Mouse (Mus musculus): Measurements from ENCODE around the gene Sbno1. TPM values are rescaled to one million over a fixed set of nuclear protein-coding genes. Genes with fewer than 3 reads are reported as not detected.
A peak's percentile ranks its signal among the peaks of the same experiment; 100 is the strongest.
"Not testable (repeated sequence)": the region's sequence is repeated elsewhere in the genome, so short reads cannot be mapped to it uniquely, and the experiment has no call there.

Gene Sbno1
- polyA plus RNA-seq, 1 experiment from 2014 or later = 88.6 TPM

DNA sequence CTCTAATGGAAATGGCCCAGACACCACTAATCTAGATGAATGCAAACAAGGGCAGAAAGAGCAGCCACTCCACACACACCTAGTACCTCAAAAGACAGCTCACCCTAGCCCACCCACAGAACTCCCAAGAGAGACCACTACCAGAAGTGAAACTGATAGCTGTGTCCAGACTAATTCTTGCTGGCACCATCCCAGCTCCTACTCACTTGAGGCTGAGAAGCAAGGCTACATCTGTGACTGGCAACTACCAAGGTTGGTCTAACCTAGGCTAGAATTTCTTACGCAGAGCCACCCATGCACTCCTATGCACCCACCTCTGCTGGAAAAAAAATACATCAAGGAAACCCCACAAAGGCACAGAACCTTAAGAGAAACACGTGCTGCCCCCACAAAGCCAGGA, 75.5 kb downstream of the Sbno1 start:
- TF ChIP-seq CTCF (IDR thresholded peaks at IDR 0.05; ENCODE audit: low read depth) = no peak
- Histone ChIP-seq H3K4me2 (peak overlapping the region; percentile 91; the same call in 1 of the 2 replicates), H3K27me3 (ENCODE audit: insufficient read depth, low read length) (no peaks in the 10 kb centered on the region), H3K4me1 (ENCODE audit: insufficient read depth) (peaks cover 10% of the 10 kb centered on the region), H3K4me3 (ENCODE audit: low read depth, low read length) (0 out of 2 replicates have a peak overlapping the region, but pooled peaks have one; percentile 97), H3K9me3 (ENCODE audit: low read depth, low read length) (no peaks in the 10 kb centered on the region), H3K27ac (ENCODE audit: low read depth) (peak overlapping the region; percentile 98; the same call in 1 of the 2 replicates), H3K9ac (no peak overlapping the region), H3K36me3 (ENCODE audit: insufficient read depth) (peaks cover 45% of the 10 kb centered on the region)
- DNase-seq (no peak), ATAC-seq (ENCODE audit: insufficient read depth) (no peak)
- 82% methylated on average over 2 of the region's 2 CpGs for WGBS

DNA sequence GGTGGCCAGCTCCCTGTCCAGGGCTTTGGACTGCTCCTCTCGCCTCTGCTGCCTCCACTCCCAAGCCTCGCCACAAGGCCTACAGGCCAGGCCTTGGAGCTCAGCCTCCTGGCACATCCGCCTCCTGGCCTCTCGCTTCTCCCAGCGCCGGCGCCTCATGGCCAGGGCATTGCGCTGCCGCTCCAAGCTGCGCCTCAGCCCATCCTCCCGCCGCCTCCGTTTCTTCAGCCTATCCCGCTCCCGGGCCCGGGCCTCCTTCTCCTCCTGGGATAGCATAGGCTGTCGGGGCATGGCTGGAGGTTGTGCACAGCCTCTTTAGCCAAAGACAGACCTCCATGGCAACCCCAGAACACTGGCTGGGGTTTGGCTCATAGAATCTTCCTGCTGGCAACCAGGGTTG, 76.6 kb downstream of the Sbno1 start:
- H3K27me3 ChIP-seq (ENCODE audit: insufficient read depth, low read length) = no peaks in the 10 kb centered on the region
- DNase-seq (no peak), ATAC-seq (ENCODE audit: insufficient read depth) (no peak)
- peaks cover 10% of the 10 kb centered on the region for H3K4me1 ChIP-seq (ENCODE audit: insufficient read depth)
- no peak overlapping the region for H3K4me2 ChIP-seq
- no peak overlapping the region for H3K9ac ChIP-seq
- no peak for TF ChIP-seq CTCF (IDR thresholded peaks at IDR 0.05; ENCODE audit: low read depth)
- 86% methylated on average over 17 of the region's 17 CpGs for WGBS
- H3K4me3 ChIP-seq (ENCODE audit: low read depth, low read length) = no peak overlapping the region
- H3K9me3 ChIP-seq (ENCODE audit: low read depth, low read length) = no peaks in the 10 kb centered on the region
- H3K27ac ChIP-seq (ENCODE audit: low read depth) = no peak overlapping the region
- H3K36me3 ChIP-seq (ENCODE audit: insufficient read depth) = peaks cover 56% of the 10 kb centered on the region

DNA sequence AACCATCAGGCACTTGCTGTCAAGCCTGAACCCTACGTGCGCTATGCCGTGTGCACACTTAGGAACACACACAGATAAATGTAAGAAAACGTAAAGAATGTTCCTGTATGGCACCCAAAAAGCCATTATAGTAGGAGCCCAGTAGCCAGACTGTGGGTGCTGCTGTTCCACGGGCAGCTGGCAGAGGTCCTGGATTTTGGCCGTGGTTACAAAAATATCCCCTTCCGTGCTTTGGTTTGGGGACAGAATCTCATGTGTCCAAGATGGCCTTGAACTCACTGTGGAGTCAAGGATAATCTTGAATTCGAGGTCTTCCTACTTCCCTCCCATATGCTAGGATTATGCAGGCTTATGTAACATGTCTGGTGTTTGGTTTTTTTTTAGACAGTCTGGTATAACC, 82.9 kb downstream of the Sbno1 start:
- no peak for TF ChIP-seq CTCF (IDR thresholded peaks at IDR 0.05; ENCODE audit: low read depth)
- H3K9me3 ChIP-seq (ENCODE audit: low read depth, low read length) = no peaks in the 10 kb centered on the region
- no peak overlapping the region for H3K4me2 ChIP-seq
- ATAC-seq (ENCODE audit: insufficient read depth) (no peak), DNase-seq (no peak)
- no peak overlapping the region for H3K27ac ChIP-seq (ENCODE audit: low read depth)
- WGBS = 68% methylated on average over 8 of the region's 8 CpGs
- no peak overlapping the region for H3K4me3 ChIP-seq (ENCODE audit: low read depth, low read length)
- no peaks in the 10 kb centered on the region for H3K4me1 ChIP-seq (ENCODE audit: insufficient read depth)
- H3K36me3 ChIP-seq (ENCODE audit: insufficient read depth) = peaks cover 41% of the 10 kb centered on the region
- no peak overlapping the region for H3K9ac ChIP-seq
- no peaks in the 10 kb centered on the region for H3K27me3 ChIP-seq (ENCODE audit: insufficient read depth, low read length)

DNA sequence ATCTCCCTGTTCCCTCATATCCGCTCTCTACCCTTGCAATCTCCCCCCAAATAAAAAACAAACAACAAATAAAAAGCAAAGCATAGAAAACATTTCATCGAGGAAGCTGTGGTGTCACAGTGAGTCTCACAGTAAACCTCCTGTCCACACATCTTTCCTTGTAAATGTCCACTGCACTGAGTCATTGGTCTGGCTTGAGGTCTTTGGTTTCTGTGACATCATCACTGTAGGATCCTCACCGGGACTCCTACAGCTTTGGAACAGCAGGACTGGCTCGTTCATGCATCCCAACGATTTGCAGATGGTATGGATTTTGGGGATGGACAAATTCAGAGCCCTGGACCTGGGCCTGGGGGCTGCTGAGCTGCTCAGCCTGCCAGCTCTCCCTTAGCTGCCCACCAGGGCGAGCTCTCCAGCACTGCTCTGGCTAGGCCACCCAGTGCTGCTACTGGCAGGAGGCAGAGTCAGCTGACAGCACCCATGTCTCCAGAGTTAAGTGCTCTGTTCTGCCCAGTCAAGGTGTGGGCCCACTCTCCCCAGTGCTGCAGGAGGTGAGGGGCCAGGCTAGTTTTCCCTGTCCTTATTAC, 84.0 kb downstream of the Sbno1 start:
- not testable (repeated sequence) for H3K4me1 ChIP-seq (ENCODE audit: insufficient read depth); H3K4me3 ChIP-seq (ENCODE audit: low read depth, low read length); H3K27ac ChIP-seq (ENCODE audit: low read depth); H3K9ac ChIP-seq; H3K27me3 ChIP-seq (ENCODE audit: insufficient read depth, low read length); H3K9me3 ChIP-seq (ENCODE audit: low read depth, low read length); H3K4me2 ChIP-seq
- WGBS = 65% methylated on average over 6 of the region's 6 CpGs
- ATAC-seq (ENCODE audit: insufficient read depth) (peak; percentile 8; the same call in 1 of the 2 replicates), DNase-seq (peak; percentile 32)
- peak; percentile 40 for TF ChIP-seq CTCF (IDR thresholded peaks at IDR 0.05; ENCODE audit: low read depth)
- peaks cover 33% of the 10 kb centered on the region for H3K36me3 ChIP-seq (ENCODE audit: insufficient read depth)

DNA sequence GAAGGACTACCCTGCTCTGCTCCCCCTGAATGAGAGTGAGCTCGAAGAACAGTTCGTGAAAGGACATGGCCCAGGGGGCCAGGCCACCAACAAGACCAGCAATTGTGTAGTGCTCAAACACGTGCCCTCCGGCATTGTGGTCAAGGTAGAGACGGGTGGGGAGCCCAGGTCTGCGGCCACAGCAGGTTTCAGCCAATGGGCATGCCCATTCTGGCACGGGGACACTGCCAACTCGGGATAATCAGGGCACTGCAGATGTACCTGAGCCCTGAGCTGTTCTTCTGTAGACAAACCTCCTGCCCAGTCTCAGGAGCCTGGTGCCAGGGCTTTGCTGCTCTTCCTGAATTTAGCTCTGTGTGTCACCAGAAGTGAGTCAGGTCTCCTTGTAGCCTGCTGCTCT, 87.0 kb downstream of the Sbno1 start:
- Histone ChIP-seq H3K36me3 (ENCODE audit: insufficient read depth) (peaks cover 10% of the 10 kb centered on the region; the same call in 1 of the 2 replicates), H3K27ac (ENCODE audit: low read depth) (no peak overlapping the region), H3K9ac (no peak overlapping the region), H3K27me3 (ENCODE audit: insufficient read depth, low read length) (no peaks in the 10 kb centered on the region), H3K4me2 (no peak overlapping the region), H3K4me3 (ENCODE audit: low read depth, low read length) (no peak overlapping the region), H3K4me1 (ENCODE audit: insufficient read depth) (peaks cover 5% of the 10 kb centered on the region), H3K9me3 (ENCODE audit: low read depth, low read length) (no peaks in the 10 kb centered on the region)
- WGBS = 90% methylated on average over 8 of the region's 8 CpGs
- no peak for ATAC-seq (ENCODE audit: insufficient read depth)
- TF ChIP-seq CTCF (IDR thresholded peaks at IDR 0.05; ENCODE audit: low read depth) = no peak
- no peak for DNase-seq

DNA sequence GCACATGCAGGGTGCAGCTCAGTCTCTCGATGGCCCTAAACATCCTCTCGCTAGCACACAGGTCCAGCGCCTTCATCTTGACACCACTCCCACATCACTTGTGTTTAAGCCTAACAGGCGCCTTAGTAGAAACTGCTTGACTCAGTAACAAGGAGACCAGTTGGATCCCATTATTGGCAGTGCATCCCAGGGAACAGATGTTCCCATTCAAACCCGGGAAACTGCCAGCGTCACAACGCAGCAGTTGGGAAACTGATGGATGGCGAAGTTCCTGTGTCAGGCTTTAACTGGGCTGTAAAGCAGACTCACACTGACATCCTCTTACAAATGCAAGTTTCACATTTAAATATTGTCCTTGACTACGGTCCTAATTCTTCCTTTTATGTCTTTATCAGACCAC, 87.9 kb downstream of the Sbno1 start:
- no peak overlapping the region for H3K4me3 ChIP-seq (ENCODE audit: low read depth, low read length)
- peaks cover 10% of the 10 kb centered on the region; the same call in 1 of the 2 replicates for H3K36me3 ChIP-seq (ENCODE audit: insufficient read depth)
- WGBS = 24% methylated on average over 9 of the region's 9 CpGs
- H3K9me3 ChIP-seq (ENCODE audit: low read depth, low read length) = no peaks in the 10 kb centered on the region
- no peaks in the 10 kb centered on the region for H3K27me3 ChIP-seq (ENCODE audit: insufficient read depth, low read length)
- ATAC-seq (ENCODE audit: insufficient read depth) = peak; percentile 64
- 0 out of 2 replicates have a peak overlapping the region, but pooled peaks have one; percentile 16 for H3K27ac ChIP-seq (ENCODE audit: low read depth)
- peaks cover 5% of the 10 kb centered on the region for H3K4me1 ChIP-seq (ENCODE audit: insufficient read depth)
- no peak overlapping the region; the same call in 1 of the 2 replicates for H3K9ac ChIP-seq
- peak; percentile 93 for DNase-seq
- TF ChIP-seq CTCF (IDR thresholded peaks at IDR 0.05; ENCODE audit: low read depth) = no peak
- peak overlapping the region; percentile 23; the same call in 1 of the 2 replicates for H3K4me2 ChIP-seq

DNA sequence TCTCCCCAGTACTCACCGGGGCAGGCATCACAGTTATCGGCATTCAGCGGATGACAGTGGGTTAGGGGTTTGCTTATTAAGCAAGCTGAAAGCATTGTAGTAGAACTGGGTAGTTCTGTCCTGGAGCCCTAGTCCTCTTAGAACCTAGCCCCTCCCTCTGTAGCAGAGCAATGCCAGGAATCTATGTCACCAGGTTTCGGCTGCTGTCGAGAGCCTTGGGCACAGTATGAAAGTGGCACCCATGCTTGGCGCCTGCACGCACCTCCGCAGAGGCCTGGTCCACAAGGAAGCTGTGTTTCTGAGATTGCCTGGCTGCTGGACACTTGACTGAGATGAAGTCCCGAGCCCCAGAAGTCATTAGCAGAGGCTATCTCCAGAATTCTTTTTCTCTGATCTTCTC, 88.7 kb downstream of the Sbno1 start:
- 65% methylated on average over 9 of the region's 9 CpGs for WGBS
- H3K27me3 ChIP-seq (ENCODE audit: insufficient read depth, low read length) = no peaks in the 10 kb centered on the region
- no peaks in the 10 kb centered on the region for H3K9me3 ChIP-seq (ENCODE audit: low read depth, low read length)
- DNase-seq = no peak
- H3K4me1 ChIP-seq (ENCODE audit: insufficient read depth) = peaks cover 5% of the 10 kb centered on the region
- H3K4me3 ChIP-seq (ENCODE audit: low read depth, low read length) = no peak overlapping the region
- H3K27ac ChIP-seq (ENCODE audit: low read depth) = no peak overlapping the region
- no peak for TF ChIP-seq CTCF (IDR thresholded peaks at IDR 0.05; ENCODE audit: low read depth)
- ATAC-seq (ENCODE audit: insufficient read depth) = no peak
- H3K4me2 ChIP-seq = no peak overlapping the region
- no peak overlapping the region for H3K9ac ChIP-seq
- H3K36me3 ChIP-seq (ENCODE audit: insufficient read depth) = peaks cover 10% of the 10 kb centered on the region; the same call in 1 of the 2 replicates

All from lung, embryonic 14.5 days (tissue).